Mouse (Mus musculus) thymus, adult 2 months (tissue): ENCODE results near the gene Tfdp1.

Experiments used
- CTCF ChIP-seq: fragments of 200-500 bp; IDR thresholded peaks from 2 replicates; pipeline ENCODE4 v1.5.1; 2012; ENCODE audit warnings: mild to moderate bottlenecking, control low read depth, low read length, moderate library complexity, borderline replicate concordance; ENCODE audit not compliant: control insufficient read depth, poor library complexity, insufficient read depth; ENCODE audit errors: extremely low read depth
- POLR2A ChIP-seq: fragments of 200-500 bp; IDR thresholded peaks from 2 replicates; pipeline ENCODE4 v1.6.1; 2012; ENCODE audit warnings: mild to moderate bottlenecking, low read length, control low read depth, moderate library complexity; ENCODE audit not compliant: control insufficient read depth, poor library complexity, insufficient read depth; ENCODE audit errors: extremely low read depth

DNA sequence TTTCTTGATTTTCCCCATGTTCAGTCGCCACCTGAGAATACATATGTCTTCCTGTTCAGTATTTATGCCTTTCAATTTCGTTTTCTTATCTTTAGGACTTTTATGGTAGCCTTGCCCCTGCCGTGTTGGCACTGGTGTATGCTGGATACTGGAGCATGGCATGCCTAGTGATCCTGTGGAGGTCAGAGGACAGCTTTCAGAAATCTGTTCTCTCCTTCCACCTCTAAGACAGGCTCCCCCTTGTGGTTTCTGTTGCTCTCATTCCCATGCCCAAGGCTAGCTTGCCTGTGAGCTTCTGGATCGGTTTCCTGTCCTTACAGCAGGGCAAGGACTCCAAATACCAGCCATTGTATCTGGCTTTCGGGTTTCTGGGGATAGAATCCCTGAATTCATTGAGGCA is 12.0 kb upstream of the Tfdp1 start:
- no peak for TF ChIP-seq POLR2A
- TF ChIP-seq CTCF: no peak
